Mouse (Mus musculus): Measurements from ENCODE around the gene Cpa4.

- TF ChIP-seq CTCF (IDR thresholded peaks at IDR 0.05) (no peak), EP300 (IDR thresholded peaks at IDR 0.05; ENCODE audit: insufficient read depth, low read depth, low read length) (no peak), POLR2A (IDR thresholded peaks at IDR 0.05; ENCODE audit: insufficient read depth, low read depth, low read length) (no peak)
Measured at GRCm38 (mm10) chr6:30573380-30573779, 5.2 kb downstream of the Cpa4 start.

Measured in heart, adult 2 months (tissue).